Mouse (Mus musculus) adrenal gland (tissue): ENCODE data around the gene Ly86.

ENCODE experiments used
- intact Hi-C: fragments of 180-260 bp; cut with DNase I; formaldehyde crosslinking; loops from one replicate; pipeline ENCODE4 v1.15.1; 2025

The Ly86 gene

DNA sequence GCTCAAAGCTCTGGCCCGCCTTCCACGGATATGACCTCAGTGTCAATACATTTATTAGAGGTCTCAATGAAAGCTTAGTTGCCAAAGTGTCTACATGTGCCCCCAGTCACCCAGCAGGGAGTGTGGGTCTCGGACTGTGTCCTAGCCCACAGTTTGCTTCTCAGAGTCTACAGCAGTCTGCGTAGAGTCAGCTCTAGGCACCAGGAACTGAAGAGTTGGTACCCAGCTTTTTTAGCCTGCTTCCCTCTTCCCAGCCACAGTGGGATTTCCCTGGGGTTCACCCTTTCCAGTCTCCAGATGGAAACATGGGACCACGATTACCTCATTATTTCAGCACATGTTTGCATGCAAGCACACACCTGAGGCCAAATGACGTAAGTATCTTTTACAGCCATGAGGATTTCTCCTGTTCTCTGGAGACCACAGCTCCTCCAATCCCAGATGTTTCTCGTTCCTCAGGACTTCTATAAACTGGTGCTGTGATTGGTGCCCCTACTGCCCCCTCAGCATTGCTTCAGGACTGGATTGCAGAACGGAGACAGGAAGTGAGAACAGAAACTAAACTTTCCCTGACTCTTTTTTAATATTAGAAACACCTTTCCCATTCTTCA is 84.8 kb downstream of the Ly86 start:
- intact Hi-C loops, result loop anchor here (10.0 kb wide), 1 partner anchor 605 kb away; the partner anchor contains the start of genes Cage1 and Riok1

DNA sequence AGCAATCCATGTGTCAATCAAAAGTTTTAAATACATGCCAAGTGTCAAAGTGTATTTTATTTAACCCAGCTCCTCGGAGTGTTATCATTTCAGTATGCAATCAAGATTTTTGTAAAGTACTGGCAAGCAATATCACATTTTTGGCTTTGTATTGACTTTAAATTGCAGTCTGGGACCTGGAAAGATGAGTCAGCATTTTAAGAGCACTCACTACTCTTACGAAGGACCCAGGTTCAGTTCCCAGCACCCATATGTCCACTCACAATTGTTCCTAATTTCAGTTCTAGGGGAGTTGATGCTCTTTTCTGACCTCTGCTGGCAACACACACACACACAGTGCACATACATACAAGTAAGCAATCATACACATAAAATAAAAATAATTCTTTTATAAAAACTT is 86.7 kb downstream of the Ly86 start:
- intact Hi-C loops, result loop anchor here (10.0 kb wide), 1 partner anchor 603 kb away; the partner anchor contains the start of genes Cage1 and Riok1

DNA sequence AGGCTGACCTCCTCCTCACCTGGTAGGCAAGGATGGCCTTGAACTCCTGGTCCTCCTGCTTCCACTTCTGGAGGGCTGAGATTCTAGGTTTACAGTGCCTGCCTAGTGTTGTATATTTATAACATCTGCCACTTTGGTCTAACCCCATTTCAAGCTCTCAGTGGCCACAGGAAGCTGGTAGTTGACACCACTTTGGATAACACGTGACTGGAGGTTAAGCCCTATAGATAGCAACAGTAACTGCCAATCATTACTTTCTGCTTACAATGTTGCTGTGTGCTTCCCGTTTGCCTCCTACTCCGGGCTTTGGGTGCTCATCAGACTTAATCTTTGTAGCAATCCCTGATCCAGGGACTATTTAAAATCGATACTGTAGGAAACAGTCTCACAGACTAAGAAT is 87.6 kb downstream of the Ly86 start:
- intact Hi-C loops, result loop anchor here (10.0 kb wide), 1 partner anchor 602 kb away; the partner anchor contains the start of genes Cage1 and Riok1

DNA sequence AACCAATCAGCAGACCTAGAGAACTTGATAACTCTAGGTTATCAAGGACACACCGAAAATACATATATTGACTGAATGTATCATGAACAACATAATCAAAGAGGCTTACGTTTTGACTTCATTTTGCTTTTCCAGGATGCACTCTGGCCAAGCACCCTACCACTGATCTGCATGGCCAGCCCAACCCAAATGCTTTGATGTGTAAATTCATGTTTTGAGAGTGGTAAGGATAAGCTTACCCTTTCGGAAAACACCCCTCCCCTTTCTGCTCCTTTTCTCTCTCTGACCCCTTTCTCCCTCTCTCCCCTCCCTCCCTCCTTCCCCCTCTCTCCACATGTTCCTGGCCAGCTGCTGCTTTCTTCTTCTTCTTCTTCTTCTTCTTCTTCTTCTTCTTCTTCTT is 88.1 kb downstream of the Ly86 start:
- intact Hi-C loops, result loop anchor here (10.0 kb wide), 1 partner anchor 602 kb away; the partner anchor contains the start of genes Cage1 and Riok1

DNA sequence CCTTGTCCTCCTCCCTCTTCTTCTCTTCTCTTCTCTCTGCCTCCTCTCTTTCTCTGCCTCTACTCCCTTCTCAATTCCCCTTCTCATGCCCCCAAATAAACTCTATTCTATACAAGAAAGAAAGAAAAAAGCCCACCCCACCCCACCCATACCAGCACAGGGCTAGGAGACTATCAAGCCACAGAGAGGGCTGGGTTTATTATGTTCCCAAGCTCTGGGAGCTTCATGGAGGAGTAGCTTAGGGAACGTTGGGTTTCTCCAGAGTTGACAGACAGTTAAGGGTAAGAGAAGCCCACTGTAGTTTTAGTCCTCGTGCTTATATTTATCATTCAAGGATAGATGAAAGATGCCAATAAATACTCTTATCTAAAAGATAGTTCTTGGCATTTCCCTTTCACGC is 88.7 kb downstream of the Ly86 start:
- intact Hi-C loops, result loop anchor here (10.0 kb wide), 1 partner anchor 601 kb away; the partner anchor contains the start of genes Cage1 and Riok1

DNA sequence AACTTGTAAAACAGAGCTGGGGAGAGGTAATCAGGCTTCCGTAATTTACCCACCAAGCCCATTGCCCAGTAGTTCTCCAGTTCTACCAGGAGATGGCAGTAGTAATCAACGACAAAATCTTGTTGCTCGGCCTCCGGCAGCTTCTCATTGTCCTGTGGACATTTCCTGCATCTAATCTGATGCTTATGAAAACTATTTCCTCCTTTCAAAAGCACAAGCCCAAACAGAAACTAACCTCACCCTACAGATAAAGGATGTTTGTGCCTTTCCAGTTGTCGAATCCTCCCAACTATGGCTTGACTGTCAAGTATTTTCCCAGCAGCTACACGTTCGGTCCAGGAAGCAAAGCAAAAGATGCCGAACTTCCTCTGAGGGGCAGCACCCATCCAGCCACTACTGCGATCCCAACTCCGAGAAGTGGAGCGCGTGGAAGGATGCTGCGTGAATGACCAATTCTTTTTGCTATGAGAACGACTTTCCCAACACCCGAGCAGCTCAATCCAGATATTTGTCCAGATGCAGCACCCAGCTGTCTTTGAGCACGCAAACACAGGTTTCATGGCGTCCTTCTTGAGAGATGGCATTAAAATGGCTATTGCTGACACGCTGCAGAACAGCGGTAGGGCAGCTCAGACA is 89.2 kb downstream of the Ly86 start:
- intact Hi-C loops, result loop anchor here (10.0 kb wide), 1 partner anchor 601 kb away; the partner anchor contains the start of genes Cage1 and Riok1

DNA sequence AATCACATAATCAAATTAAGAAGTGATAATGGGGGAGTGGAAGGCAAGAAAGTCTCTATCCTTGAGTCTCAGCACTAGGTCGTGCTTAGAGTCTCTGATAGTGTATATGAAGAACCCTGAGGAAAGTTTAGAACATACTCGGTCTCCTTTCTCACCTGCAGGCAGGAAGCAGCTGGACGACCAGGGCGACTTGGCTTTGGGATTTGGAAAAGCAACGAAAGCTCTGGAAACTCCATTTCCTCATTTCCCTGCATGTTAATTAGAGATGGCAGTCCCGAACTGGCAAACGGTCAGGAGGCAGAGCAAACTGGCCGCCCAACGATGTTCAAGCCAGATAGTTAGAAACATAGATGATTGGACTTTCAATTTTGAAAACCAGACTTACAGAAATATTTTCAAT is 89.8 kb downstream of the Ly86 start:
- intact Hi-C loops, result loop anchor here (10.0 kb wide), 1 partner anchor 600 kb away; the partner anchor contains the start of genes Cage1 and Riok1

DNA sequence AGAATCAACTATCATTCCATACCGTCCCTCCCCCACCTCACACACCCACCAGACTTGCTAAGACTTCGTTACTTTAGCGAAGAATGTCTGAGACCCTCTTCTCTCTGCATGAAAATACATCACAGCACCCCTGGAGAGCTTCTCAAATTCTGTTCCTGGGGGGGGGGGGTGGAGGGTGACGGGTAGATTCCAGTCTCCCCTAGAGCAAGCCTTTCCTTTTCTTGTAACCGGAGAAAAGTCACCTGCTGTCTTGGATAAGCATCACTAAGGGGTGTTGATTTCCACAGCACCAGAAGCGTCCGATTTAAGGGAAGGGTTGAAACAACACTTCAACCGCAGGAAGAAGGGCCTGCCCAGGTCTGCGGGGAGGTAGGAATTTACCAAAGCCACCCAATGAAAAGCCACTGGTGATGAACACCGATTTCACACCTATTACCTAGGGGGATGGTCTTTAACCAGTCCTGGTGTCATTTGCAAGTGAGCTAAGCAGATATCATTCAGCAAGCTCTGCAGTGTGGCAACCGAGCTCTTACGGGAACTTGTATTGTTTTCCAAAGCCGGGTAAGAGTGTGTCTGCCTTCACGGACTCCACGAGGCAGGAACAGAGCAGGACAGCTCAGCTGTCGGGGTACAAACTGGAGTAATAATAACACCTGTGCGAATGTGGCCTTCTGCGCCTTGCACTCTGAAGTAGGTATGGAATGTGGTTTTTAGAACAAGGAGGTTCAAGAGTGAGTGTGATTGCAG is 91.4 kb downstream of the Ly86 start:
- intact Hi-C loops, result loop anchor here (10.0 kb wide), 1 partner anchor 598 kb away; the partner anchor contains the start of genes Cage1 and Riok1

DNA sequence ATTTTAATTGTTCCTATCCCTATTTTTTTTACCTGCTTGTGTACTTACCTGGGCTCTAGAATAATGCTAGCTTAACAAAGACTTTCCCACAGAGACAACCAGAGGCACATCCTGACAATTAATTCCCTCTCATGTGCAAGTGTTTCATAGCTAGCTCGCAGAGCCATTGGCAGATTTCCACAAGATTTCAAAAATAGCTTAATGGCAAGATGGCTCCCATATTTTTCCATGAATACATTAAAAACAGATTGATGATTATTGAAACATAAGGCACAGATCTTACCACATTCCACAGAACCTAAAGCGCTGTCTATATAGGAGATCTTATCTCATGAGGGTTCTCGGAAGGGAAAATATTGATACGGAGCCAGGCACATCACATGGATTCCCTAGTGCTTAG is 93.8 kb downstream of the Ly86 start:
- intact Hi-C loops, result loop anchor here (10.0 kb wide), 1 partner anchor 596 kb away; the partner anchor contains the start of genes Cage1 and Riok1

DNA sequence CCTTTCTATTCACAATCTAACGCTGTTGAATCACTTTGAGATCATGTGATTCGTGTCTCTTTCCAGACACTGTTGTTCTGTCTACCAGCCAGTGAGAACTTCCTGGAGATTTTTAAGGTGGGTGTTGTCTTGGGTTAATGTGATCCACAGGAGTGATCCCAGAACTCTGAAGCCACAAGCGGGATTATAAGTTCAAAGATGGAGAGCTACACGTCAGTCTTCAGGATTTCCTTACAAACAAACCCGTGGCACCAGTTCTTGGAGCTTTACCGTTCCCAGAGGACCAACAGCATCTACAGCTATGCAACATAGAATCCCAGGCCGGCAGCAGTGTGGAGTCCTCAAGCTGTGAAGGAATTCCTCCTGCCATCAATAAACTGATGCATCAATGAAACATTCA is 94.5 kb downstream of the Ly86 start:
- intact Hi-C loops, result loop anchor here (10.0 kb wide), 1 partner anchor 595 kb away; the partner anchor contains the start of genes Cage1 and Riok1

DNA sequence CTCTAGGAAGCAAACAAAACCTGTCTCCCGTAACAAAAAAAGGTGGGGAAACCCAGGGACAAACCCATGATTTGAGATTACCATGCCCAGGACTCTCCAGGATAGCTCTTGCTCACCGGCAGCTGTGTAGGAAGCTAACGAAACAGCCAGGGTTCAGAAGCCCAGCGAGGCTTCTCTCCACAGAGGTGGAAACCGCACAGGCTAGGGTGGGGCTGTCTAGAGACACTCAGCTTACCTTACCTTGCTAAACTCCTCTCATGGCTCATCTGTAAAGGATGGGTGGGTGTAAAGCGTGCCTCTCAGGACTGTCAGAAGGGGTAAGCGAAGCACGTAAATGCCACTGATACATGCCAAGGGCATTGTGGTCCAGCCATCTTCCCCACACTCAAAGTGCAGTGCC is 94.9 kb downstream of the Ly86 start:
- intact Hi-C loops, result loop anchor here (10.0 kb wide), 1 partner anchor 595 kb away; the partner anchor contains the start of genes Cage1 and Riok1

DNA sequence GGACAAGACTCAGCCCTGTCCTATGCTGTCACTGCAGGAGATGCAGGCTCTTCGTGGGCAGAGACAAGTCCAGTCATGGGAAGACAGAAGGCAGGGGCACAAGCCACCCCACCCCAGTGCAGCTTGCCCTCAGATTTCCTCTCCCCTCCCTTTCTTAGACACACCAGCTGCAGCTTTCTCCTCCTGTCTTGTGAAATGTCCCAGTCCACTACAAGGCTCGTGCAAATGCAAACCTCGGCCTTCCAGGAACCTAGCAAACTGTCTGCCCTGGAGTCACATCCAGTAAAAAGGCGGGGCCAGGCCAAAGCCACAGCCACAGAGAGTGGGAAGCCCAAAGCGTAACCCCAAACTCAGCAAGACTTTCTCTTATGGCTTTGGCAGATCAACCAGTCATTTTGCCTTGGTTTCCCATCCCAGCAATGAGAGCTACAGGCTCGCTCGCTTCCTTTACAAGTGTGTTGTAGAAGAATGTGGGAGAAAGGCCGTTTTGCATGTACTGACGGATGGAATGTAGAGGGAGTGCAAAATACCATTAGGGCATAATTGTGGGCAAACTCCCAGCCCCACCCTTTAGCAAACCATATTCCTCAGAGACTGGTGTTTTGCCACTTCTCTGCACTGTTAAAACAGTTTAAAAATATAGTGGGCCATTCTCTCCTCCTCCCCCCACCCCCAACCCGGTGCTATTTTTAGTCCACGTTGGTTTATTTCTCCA is 95.7 kb downstream of the Ly86 start:
- intact Hi-C loops, result no loop called here

DNA sequence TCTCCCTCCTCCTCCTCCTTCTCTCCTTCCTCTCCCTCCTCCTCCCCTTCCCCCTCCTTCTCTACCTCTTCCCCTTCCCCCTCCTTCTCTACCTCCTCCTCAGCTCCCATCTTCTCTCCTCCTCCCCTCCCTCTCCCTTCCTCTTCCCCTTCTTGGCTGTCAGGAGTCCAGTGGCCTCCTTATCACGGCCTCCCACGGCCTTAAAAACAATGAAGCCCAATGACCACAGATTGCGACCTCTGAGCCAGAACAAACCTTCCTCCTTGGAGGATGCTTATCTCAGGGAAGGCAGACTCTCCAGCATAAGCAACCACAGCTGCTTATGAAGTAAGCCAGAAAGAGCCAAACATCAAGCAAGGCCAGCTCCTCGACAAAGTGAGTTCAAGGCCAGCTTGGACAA is 97.0 kb downstream of the Ly86 start:
- intact Hi-C loops, result no loop called here

DNA sequence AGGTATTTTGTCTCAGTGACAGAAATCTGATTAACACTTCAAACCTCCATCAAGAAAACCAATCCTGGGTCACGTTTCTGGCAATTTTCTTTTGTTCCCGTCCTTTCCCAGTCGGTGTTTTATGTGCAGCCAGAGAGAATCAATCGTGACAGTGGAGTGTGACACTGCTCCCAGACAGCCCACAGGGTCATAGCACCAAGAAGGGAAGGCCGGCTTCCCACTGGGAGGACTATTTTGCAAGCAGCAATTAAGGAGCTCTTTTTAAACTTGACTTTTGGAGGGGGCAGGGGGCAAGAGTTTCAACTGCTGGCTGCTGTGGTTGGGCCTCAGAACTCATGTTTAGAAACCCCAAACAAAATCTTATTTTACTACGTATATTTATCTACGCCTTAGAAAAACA is 97.5 kb downstream of the Ly86 start:
- intact Hi-C loops, result no loop called here

DNA sequence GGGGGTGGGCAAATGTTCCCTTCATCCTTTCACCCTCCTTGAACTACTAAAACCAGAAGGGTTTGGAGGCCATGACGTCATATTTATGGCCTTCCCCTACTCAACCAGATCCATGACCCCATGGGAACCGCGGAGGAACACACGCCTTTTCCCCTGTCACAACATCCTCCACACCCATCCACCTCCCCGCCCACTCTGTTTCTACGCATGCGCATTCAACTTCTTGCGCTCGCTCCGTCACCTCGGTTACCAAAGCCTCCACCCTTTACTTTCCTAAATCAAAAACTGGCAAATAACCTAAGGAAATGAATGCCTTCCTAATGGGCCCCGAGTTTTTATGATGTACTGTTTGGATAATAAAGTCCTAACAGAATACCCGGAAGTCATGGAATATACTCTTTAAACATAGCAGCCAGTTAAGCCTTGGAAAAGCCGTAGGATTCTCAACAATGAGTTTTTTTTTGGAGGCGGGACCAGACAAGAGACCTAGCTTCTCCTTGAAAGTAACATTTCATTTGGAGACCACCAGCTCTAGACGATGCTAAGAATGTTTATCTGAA is 101.8 kb downstream of the Ly86 start:
- intact Hi-C loops, result no loop called here

DNA sequence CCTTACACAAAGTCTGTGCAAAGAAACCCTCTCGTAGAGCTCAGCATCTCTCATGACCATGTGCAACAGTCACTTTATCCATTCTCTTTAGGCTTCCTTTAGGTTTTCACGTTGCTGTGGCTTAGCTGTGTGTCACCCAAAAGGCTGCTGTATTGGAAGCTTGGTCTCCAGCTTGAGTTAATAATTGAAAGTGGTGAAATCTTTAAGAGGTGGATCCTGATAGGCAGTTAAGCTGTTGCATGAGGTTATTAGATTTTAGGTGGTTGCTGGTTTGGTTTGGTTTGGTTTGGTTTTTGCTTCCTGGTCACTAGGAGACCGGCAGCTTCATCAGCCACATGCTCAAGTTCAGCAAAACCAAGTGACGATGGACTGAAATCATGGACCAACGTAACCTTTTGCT is 106.0 kb downstream of the Ly86 start:
- intact Hi-C loops, result loop anchor here (10.0 kb wide), 2 partner anchors 154 to 494 kb away; no protein-coding TSS in a partner anchor

DNA sequence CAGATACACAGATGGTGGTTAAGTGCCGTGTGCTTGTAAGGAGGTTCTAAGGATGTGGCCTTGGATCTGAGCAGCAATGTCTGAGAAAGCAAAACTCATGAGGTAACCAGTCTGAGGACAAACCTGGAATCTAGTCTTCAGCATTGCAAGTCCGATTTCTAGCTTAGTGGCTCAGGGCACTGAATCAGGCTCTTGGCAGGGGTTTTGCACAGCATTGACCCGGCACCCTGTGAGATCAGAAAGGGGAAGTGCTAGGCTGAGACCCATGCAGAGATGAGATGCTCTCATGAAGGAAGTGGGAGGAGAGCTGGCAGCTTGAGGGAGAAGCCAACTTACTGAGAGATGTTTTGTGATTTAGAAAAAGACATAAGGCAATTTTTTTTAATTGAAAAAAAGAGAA is 106.5 kb downstream of the Ly86 start:
- intact Hi-C loops, result loop anchor here (10.0 kb wide), 2 partner anchors 153 to 493 kb away; no protein-coding TSS in a partner anchor

DNA sequence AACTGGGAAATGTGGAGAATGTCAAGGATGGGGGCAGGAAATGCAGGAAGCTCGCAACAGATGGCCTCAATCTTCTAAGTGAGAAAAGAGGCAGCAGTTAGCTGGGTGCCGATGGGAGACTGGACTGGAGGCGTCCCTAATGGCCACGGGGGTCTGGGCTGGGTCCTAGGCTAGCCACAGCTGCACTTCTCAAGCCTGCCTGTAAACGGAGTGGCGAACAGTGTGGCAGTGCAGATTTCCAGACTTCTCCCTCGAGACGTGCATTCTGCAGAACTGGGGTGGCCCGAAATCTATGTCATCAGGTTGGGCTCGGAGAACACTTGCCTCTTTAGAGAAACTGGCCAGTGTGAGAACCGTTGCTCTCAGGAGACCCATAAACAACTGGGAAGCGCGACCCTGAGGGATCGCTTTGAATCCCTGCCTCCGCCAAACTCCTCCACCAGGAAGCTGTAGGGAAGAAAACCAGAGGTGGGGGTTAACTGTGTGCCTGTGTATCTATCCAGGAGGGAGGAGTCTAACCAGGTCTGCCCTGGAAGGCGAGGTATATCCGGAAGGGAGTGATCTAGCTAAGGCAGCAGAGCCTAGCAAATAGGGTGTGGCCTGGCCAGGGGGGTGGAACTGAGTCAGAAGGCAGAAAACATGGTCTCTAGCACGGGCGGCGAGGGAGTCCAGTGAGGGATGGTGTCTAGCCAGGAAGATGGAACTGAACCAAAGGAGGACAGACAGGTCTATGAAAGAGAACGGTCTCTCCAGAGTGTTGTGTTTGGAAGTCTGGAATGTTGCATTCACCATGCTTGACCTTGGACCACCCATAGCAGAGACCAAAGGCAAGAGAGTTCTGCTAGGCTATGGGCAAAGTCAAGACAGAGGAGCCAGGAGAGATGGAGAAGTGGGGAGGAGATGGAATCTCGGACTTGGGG is 107.3 kb downstream of the Ly86 start:
- intact Hi-C loops, result loop anchor here (10.0 kb wide), 2 partner anchors 153 to 493 kb away; no protein-coding TSS in a partner anchor

DNA sequence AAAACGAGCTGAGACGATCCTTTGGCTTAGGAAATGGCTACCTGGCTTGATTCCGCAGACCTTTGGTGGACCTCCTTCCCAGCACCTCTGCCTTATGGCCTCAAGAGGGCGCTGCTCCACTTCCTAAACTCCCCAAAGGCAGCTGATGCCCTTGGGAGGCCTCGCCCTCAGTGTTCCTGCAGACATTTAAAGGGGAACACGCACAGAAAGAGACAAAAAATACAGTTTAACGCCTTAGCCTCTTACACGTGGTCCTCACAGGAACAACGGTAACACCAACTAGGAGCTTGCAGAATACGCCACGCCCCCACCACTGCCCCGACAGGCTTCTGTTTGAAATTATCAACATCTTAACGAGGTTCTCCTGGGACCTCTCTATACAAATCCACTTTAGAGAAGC is 108.2 kb downstream of the Ly86 start:
- intact Hi-C loops, result loop anchor here (10.0 kb wide), 2 partner anchors 152 to 492 kb away; no protein-coding TSS in a partner anchor
